Mouse (Mus musculus) CH12.LX (cell line): Measurements from ENCODE around the gene Polr2b. TPM values are rescaled to one million over a fixed set of nuclear protein-coding genes. Genes with fewer than 3 reads are reported as not detected.

Experiments used
- DNase-seq: peaks from one replicate; pipeline ENCODE4 v3.0.0-alpha.2; 2013; ENCODE audit errors: extremely low read depth
- H3K27ac ChIP-seq: 2 replicates; pipeline ENCODE4 v1.5.1; 2012; ENCODE audit warnings: low read depth, mild to moderate bottlenecking, control low read depth, moderate library complexity; ENCODE audit not compliant: insufficient read depth
- H3K27me3 ChIP-seq: replicated peaks from 2 replicates; pipeline ENCODE3; 2012; ENCODE audit warnings: inconsistent platforms
- H3K36me3 ChIP-seq, 2 experiments: replicated peaks in 1 of 2; 2 replicates each; pipeline versions ENCODE3 to v1.6.1; 2012; ENCODE audit warnings: inconsistent platforms in 1 of 2, low read length in 1 of 2, mild to moderate bottlenecking in 1 of 2, mixed read lengths in 1 of 2, moderate library complexity in 1 of 2; ENCODE audit not compliant: control insufficient read depth in 1 of 2, insufficient read depth in 1 of 2
- H3K4me1 ChIP-seq, 2 experiments: 2 replicates each; pipeline ENCODE4 v1.6.1; 2012; ENCODE audit warnings: inconsistent platforms in 1 of 2, moderate library complexity in 1 of 2; ENCODE audit not compliant: insufficient read depth in 2 of 2, control insufficient read depth in 1 of 2
- H3K4me2 ChIP-seq: 2 replicates; pipeline ENCODE4 v1.6.1; 2012; ENCODE audit warnings: low read depth, mild to moderate bottlenecking, control low read depth; ENCODE audit not compliant: poor library complexity, insufficient read depth, severe bottlenecking
- H3K4me3 ChIP-seq, 3 experiments: fragments of 150-350 bp in 1 of 3; sonication (generic) in 1 of 3; replicated peaks in 1 of 3; 2 replicates each; pipeline versions ENCODE3 to v1.5.1; 2011 to 2012; ENCODE audit warnings: low read depth in 2 of 3, low read length in 2 of 3, mild to moderate bottlenecking in 2 of 3, moderate library complexity in 2 of 3, control low read depth in 1 of 3, improper control_type of control experiment in 1 of 3, inconsistent platforms in 1 of 3, mixed read lengths in 1 of 3; ENCODE audit not compliant: poor library complexity in 1 of 3
- H3K79me2 ChIP-seq: replicated peaks from 2 replicates; pipeline ENCODE4 v1.6.1; 2012; ENCODE audit warnings: mild to moderate bottlenecking, moderate library complexity; ENCODE audit not compliant: control insufficient read depth, poor library complexity, insufficient read depth, severe bottlenecking; ENCODE audit errors: extremely low read depth
- H3K9ac ChIP-seq: 2 replicates; pipeline ENCODE4 v1.6.1; 2012; ENCODE audit warnings: low read depth, mild to moderate bottlenecking, control low read depth, moderate library complexity; ENCODE audit not compliant: insufficient read depth
- H3K9me3 ChIP-seq: replicated peaks from 2 replicates; pipeline ENCODE3; 2012; ENCODE audit warnings: low read length, inconsistent platforms, mixed read lengths
- CHD2 ChIP-seq: IDR thresholded peaks from 2 replicates; pipeline ENCODE4 v1.6.1; 2011; ENCODE audit warnings: low read length, improper control_type of control experiment
- EP300 ChIP-seq: IDR thresholded peaks from 2 replicates; pipeline ENCODE4 v1.6.1; 2011; ENCODE audit warnings: low read length, improper control_type of control experiment
- ETS1 ChIP-seq: conservative IDR thresholded peaks from 2 replicates; pipeline ENCODE4 v1.6.1; 2012; ENCODE audit warnings: low read depth, mild to moderate bottlenecking, inconsistent platforms, low read length, improper control_type of control experiment, moderate library complexity
- HCFC1 ChIP-seq: IDR thresholded peaks from 2 replicates; pipeline ENCODE4 v1.6.1; 2012; ENCODE audit warnings: low read depth, mild to moderate bottlenecking, inconsistent platforms, low read length, improper control_type of control experiment
- JUND ChIP-seq: conservative IDR thresholded peaks from 2 replicates; pipeline ENCODE4 v1.6.1; 2011; ENCODE audit warnings: low read depth, low read length, improper control_type of control experiment
- MAFK ChIP-seq: IDR thresholded peaks from 2 replicates; pipeline ENCODE4 v1.6.1; 2011; ENCODE audit warnings: low read length, improper control_type of control experiment; ENCODE audit not compliant: insufficient replicate concordance
- MAX ChIP-seq: IDR thresholded peaks from 2 replicates; pipeline ENCODE4 v1.6.1; 2011; ENCODE audit warnings: low read length, improper control_type of control experiment
- POLR2AphosphoS2 ChIP-seq: IDR thresholded peaks from 2 replicates; pipeline ENCODE4 v1.6.1; 2011; ENCODE audit warnings: low read depth, low read length, improper control_type of control experiment
- RCOR1 ChIP-seq: conservative IDR thresholded peaks from 2 replicates; pipeline ENCODE4 v1.6.1; 2012; ENCODE audit warnings: low read depth, mild to moderate bottlenecking, inconsistent platforms, low read length, improper control_type of control experiment
- TBP ChIP-seq: conservative IDR thresholded peaks from 2 replicates; pipeline ENCODE4 v1.6.1; 2011; ENCODE audit warnings: low read depth, low read length, improper control_type of control experiment
- UBTF ChIP-seq: IDR thresholded peaks from 2 replicates; pipeline ENCODE4 v1.6.1; 2012; ENCODE audit warnings: low read depth, mild to moderate bottlenecking, inconsistent platforms, low read length, improper control_type of control experiment, moderate library complexity
- ZKSCAN1 ChIP-seq: IDR thresholded peaks from 2 replicates; pipeline ENCODE4 v1.6.1; 2012; ENCODE audit warnings: low read depth, inconsistent platforms, low read length, improper control_type of control experiment, borderline replicate concordance
- dilution Hi-C: fragments of 300-500 bp; cut with MboI; formaldehyde crosslinking; loops from 2 replicates; pipeline ENCODE4 v1.14.3; 2020; ENCODE audit warnings: low sequenced_read_pairs; ENCODE audit not compliant: extremely low pct_unique_long_range_greater_than_20kb, extremely low pct_ligation_motif_present
- in situ Hi-C: fragments of 300-500 bp; cut with MboI; formaldehyde crosslinking; loops from 3 replicates; pipeline ENCODE4 v1.14.3; 2019; ENCODE audit warnings: low sequenced_read_pairs, low pct_ligation_motif_present, low pct_unique_long_range_greater_than_20kb, mixed read lengths
- polyA plus RNA-seq: library from polyadenylated mRNA; unstranded; fragments of >175 nt; gene quantifications from 2 replicates; pipeline ENCODE4 v1.2.1, GENCODE M21; 2012; ENCODE audit warnings: low read depth; ENCODE audit not compliant: insufficient read length
- total RNA-seq, 2 experiments: library from RNA; depleted of rRNA; stranded (reverse); fragments of 300-350 nt in 1 of 2; fragments of >200 nt in 1 of 2; gene quantifications; 2 replicates each; pipeline ENCODE4 v1.2.3; 2012 to 2014

Gene Polr2b
- total and polyA plus RNA-seq, 3 experiments: 88.0 to 133 (median 119) TPM

DNA sequence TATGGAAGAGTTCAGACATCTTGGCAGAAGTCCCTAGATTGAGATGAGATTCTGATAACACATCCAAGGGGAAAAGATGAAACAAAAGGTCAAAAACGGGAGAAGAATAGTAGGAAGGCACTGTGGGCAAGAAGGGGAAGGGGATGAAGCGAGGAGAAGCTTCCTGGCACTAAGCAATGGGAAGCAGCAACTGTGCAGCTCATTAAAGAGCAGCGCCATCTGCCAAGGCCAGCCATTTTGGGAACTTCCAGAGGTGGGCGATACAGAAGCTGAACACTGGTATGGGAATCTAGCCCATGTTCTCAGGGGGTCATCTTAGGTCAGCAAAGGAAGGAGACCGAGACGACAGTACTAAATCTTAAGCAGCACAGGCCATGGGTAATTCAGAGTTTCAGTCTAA, 53.7 kb downstream of the Polr2b start:
- dilution Hi-C loops (no loop called here), in situ Hi-C loops (loop anchor here (25.0 kb wide), 1 partner anchor 424 kb away; no protein-coding TSS in a partner anchor)
- H3K79me2 ChIP-seq: no peaks in the 10 kb centered on the region
- DNase-seq: no peak
- peaks cover 19 to 41% of the 10 kb centered on the region in 2 experiments for H3K4me1 ChIP-seq
- no peaks in the 10 kb centered on the region for H3K27me3 ChIP-seq
- no peak overlapping the region for H3K9ac ChIP-seq
- H3K27ac ChIP-seq: no peak overlapping the region
- H3K9me3 ChIP-seq: no peaks in the 10 kb centered on the region
- no peaks in the 10 kb centered on the region for H3K36me3 ChIP-seq
- H3K4me2 ChIP-seq: no peak overlapping the region
- no peak overlapping the region for H3K4me3 ChIP-seq
- TF ChIP-seq MAX (no peak), CHD2 (no peak), POLR2AphosphoS2 (no peak), EP300 (no peak), JUND (no peak), RCOR1 (no peak), HCFC1 (no peak)

DNA sequence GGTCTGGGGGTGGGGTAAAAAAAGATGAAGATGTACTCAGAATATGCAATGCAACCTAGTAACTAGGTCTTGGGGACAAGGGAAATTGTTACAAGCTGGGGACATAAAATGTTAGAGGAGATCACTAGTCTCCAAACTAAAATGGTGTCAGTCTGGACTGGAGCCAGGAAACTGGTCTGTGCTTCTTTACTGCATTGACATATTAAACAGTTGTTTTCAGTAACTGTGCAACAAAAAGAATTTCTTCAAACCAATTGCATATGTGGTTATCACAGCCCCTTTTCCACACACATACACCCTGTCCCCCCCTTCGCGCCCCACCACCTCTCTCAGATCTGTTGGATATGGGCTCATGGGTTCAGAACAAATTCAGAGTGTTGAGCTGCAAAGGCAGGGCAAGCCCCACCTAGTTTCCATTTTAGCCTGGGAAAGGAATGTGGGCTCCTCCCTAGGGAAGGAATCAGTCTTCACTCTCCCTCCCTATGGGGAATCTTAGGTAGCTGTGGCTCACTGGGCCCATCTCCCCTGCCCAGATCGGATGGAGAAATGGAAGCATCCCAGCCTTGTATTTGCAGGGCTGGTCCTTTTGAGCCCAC, 54.6 kb downstream of the Polr2b start:
- Histone ChIP-seq H3K79me2 (no peaks in the 10 kb centered on the region), H3K27me3 (no peaks in the 10 kb centered on the region), H3K4me3 (no peak overlapping the region), H3K9ac (no peak overlapping the region), H3K9me3 (no peaks in the 10 kb centered on the region), H3K4me2 (no peak overlapping the region), H3K36me3 (no peaks in the 10 kb centered on the region), H3K27ac (no peak overlapping the region), H3K4me1 (peaks cover 23 to 50% of the 10 kb centered on the region in 2 experiments)
- dilution Hi-C loops: no loop called here
- in situ Hi-C loops: loop anchor here (25.0 kb wide), 1 partner anchor 423 kb away; no protein-coding TSS in a partner anchor
- TF ChIP-seq POLR2AphosphoS2: no peak
- TF ChIP-seq ZKSCAN1: no peak
- TF ChIP-seq EP300: no peak
- no peak for TF ChIP-seq MAFK
- TF ChIP-seq TBP: no peak
- no peak for TF ChIP-seq UBTF
- TF ChIP-seq ETS1: no peak
- no peak for DNase-seq

DNA sequence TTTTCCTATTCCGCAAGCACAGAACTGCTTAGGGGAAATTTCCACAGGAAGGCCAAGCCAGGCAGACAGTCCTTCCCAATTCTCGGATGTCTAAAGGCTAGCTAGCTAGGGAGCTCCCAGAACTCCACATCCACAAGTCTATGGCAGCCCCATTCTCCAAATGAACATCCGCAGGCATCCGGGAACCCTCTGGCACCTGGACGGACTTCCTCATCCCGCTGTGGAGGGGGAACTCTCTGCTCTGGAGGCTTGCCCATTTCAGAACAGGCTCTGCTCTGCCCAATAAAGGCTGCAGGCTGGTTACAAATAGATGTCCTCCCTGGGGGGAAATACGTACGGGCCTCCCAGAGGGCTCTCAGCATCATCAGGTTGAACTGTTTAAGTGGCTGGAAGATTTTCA, 56.4 kb downstream of the Polr2b start:
- dilution Hi-C loops (no loop called here), in situ Hi-C loops (loop anchor here (25.0 kb wide), 1 partner anchor 421 kb away; no protein-coding TSS in a partner anchor)
- H3K79me2 ChIP-seq: no peaks in the 10 kb centered on the region
- H3K9me3 ChIP-seq: no peaks in the 10 kb centered on the region
- TF ChIP-seq ETS1 (0 out of 2 replicates have a peak, but pooled peaks have one; percentile 4), TBP (no peak)
- H3K4me2 ChIP-seq: no peak overlapping the region
- H3K36me3 ChIP-seq: no peaks in the 10 kb centered on the region
- 0 out of 2 replicates have a peak overlapping the region, but pooled peaks have one; percentile 21 for H3K9ac ChIP-seq
- H3K27ac ChIP-seq: peak overlapping the region; percentile 41; the same call in 1 of the 2 replicates
- no peaks in the 10 kb centered on the region for H3K27me3 ChIP-seq
- no peak overlapping the region for H3K4me3 ChIP-seq
- H3K4me1 ChIP-seq: peaks cover 28 to 58% of the 10 kb centered on the region in 2 experiments
- peak; percentile 70 for DNase-seq
